Mouse (Mus musculus) kidney, adult 2 months (tissue): ENCODE measurements around the gene Tcp1.
"Not testable (repeated sequence)": the region's sequence is repeated elsewhere in the genome, so short reads cannot be mapped to it uniquely, and the experiment has no call there.

Experiments
- CTCF ChIP-seq: fragments of 200-500 bp; conservative IDR thresholded peaks from 2 replicates; pipeline ENCODE4 v1.5.1; 2011; ENCODE audit warnings: low read depth, mild to moderate bottlenecking, control low read depth, low read length, moderate library complexity, mixed read lengths; ENCODE audit not compliant: insufficient read depth, insufficient read length
- POLR2A ChIP-seq: fragments of 200-500 bp; IDR thresholded peaks from one replicate; pipeline ENCODE4 v1.6.1; 2011; ENCODE audit warnings: low read depth, low read length, control low read depth

- not testable (repeated sequence) for TF ChIP-seq POLR2A, CTCF
Observed at GRCm38 (mm10) chr17:12959377-12959776, 43.9 kb downstream of the Tcp1 start.
